Mouse (Mus musculus): Measurements from ENCODE around the gene AL732309.1. TPM values are rescaled to one million over a fixed set of nuclear protein-coding genes. Genes with fewer than 3 reads are reported as not detected.

The AL732309.1 gene
- 14.0 and 15.5 TPM in 2 replicates for polyA plus RNA-seq (2012; rRNA removed)

GRCm38 (mm10) chr2:25246183-25247072 is at the start of gene AL732309.1:
AL732309.1 (minus strand) TSS chr2:25246863.
- TF ChIP-seq CTCF (IDR thresholded peaks at IDR 0.05; ENCODE audit: extremely low read depth, insufficient read depth, low read length) (no peak), POLR2A (IDR thresholded peaks at IDR 0.05; ENCODE audit: extremely low read depth, insufficient read depth, low read length) (no peak)
- H3K4me3 ChIP-seq (ENCODE audit: insufficient read depth, low read length): no peak within 1 kb of the TSS
- H3K4me1 ChIP-seq (ENCODE audit: control insufficient read depth, insufficient read depth, low read length): peaks cover 4% of the 10 kb centered on the region
- no peak within 1 kb of the TSS for H3K27ac ChIP-seq (ENCODE audit: insufficient read depth, low read length)

GRCm38 (mm10) chr2:25293706-25294105 is 47.0 kb upstream of the AL732309.1 start:
- H3K27ac ChIP-seq (ENCODE audit: insufficient read depth, low read length): no peak overlapping the region
- no peak for TF ChIP-seq POLR2A (IDR thresholded peaks at IDR 0.05; ENCODE audit: extremely low read depth, insufficient read depth, low read length)
- TF ChIP-seq CTCF (IDR thresholded peaks at IDR 0.05; ENCODE audit: extremely low read depth, insufficient read depth, low read length): no peak
- H3K4me3 ChIP-seq (ENCODE audit: insufficient read depth, low read length): no peak overlapping the region
- peaks cover 2% of the 10 kb centered on the region; the same call in 1 of the 2 replicates for H3K4me1 ChIP-seq (ENCODE audit: control insufficient read depth, insufficient read depth, low read length)

- Histone ChIP-seq H3K4me1 (ENCODE audit: control insufficient read depth, insufficient read depth, low read length) (peaks cover 3% of the 10 kb centered on the region; the same call in 1 of the 2 replicates), H3K27ac (ENCODE audit: insufficient read depth, low read length) (no peak overlapping the region), H3K4me3 (ENCODE audit: insufficient read depth, low read length) (no peak overlapping the region)
- TF ChIP-seq CTCF (IDR thresholded peaks at IDR 0.05; ENCODE audit: extremely low read depth, insufficient read depth, low read length) (peak; percentile 62), POLR2A (IDR thresholded peaks at IDR 0.05; ENCODE audit: extremely low read depth, insufficient read depth, low read length) (no peak)
These were observed 46.2 kb upstream of the AL732309.1 start for GRCm38 (mm10) chr2:25292856-25293255.

- no peak for TF ChIP-seq POLR2A (IDR thresholded peaks at IDR 0.05; ENCODE audit: extremely low read depth, insufficient read depth, low read length)
- TF ChIP-seq CTCF (IDR thresholded peaks at IDR 0.05; ENCODE audit: extremely low read depth, insufficient read depth, low read length): no peak
- Histone ChIP-seq H3K27ac (ENCODE audit: insufficient read depth, low read length) (no peak overlapping the region), H3K4me1 (ENCODE audit: control insufficient read depth, insufficient read depth, low read length) (peaks cover 3% of the 10 kb centered on the region; the same call in 1 of the 2 replicates), H3K4me3 (ENCODE audit: insufficient read depth, low read length) (no peak overlapping the region)
These were observed 45.4 kb upstream of the AL732309.1 start for GRCm38 (mm10) chr2:25292054-25292544.

- TF ChIP-seq POLR2A (IDR thresholded peaks at IDR 0.05; ENCODE audit: extremely low read depth, insufficient read depth, low read length) (no peak), CTCF (IDR thresholded peaks at IDR 0.05; ENCODE audit: extremely low read depth, insufficient read depth, low read length) (no peak)
- Histone ChIP-seq H3K27ac (ENCODE audit: insufficient read depth, low read length) (0 out of 2 replicates have a peak overlapping the region, but pooled peaks have one; percentile 22), H3K4me3 (ENCODE audit: insufficient read depth, low read length) (no peak overlapping the region), H3K4me1 (ENCODE audit: control insufficient read depth, insufficient read depth, low read length) (peaks cover 3% of the 10 kb centered on the region; the same call in 1 of the 2 replicates)
These were observed 44.8 kb upstream of the AL732309.1 start for GRCm38 (mm10) chr2:25291184-25292053.

- H3K27ac ChIP-seq (ENCODE audit: insufficient read depth, low read length): 0 out of 2 replicates have a peak overlapping the region, but pooled peaks have one; percentile 24
- TF ChIP-seq POLR2A (IDR thresholded peaks at IDR 0.05; ENCODE audit: extremely low read depth, insufficient read depth, low read length): no peak
- TF ChIP-seq CTCF (IDR thresholded peaks at IDR 0.05; ENCODE audit: extremely low read depth, insufficient read depth, low read length): no peak
- H3K4me3 ChIP-seq (ENCODE audit: insufficient read depth, low read length): no peak overlapping the region
- peaks cover 3% of the 10 kb centered on the region; the same call in 1 of the 2 replicates for H3K4me1 ChIP-seq (ENCODE audit: control insufficient read depth, insufficient read depth, low read length)
These were observed 44.1 kb upstream of the AL732309.1 start for GRCm38 (mm10) chr2:25290816-25291130.

- Histone ChIP-seq H3K27ac (ENCODE audit: insufficient read depth, low read length) (peak overlapping the region; percentile 24; the same call in 1 of the 2 replicates), H3K4me3 (ENCODE audit: insufficient read depth, low read length) (no peak overlapping the region), H3K4me1 (ENCODE audit: control insufficient read depth, insufficient read depth, low read length) (peaks cover 3% of the 10 kb centered on the region; the same call in 1 of the 2 replicates)
- peak; percentile 34; the same call in 1 of the 2 replicates for TF ChIP-seq POLR2A (IDR thresholded peaks at IDR 0.05; ENCODE audit: extremely low read depth, insufficient read depth, low read length)
- TF ChIP-seq CTCF (IDR thresholded peaks at IDR 0.05; ENCODE audit: extremely low read depth, insufficient read depth, low read length): no peak
These were observed 43.6 kb upstream of the AL732309.1 start for GRCm38 (mm10) chr2:25290101-25290815.

GRCm38 (mm10) chr2:25289651-25290050 is 43.0 kb upstream of the AL732309.1 start, which contains the start of gene Lrrc26:
Lrrc26 (plus strand) TSS chr2:25289915.
- peak within 1 kb of the TSS; percentile 24; the same call in 1 of the 2 replicates for H3K27ac ChIP-seq (ENCODE audit: insufficient read depth, low read length)
- H3K4me1 ChIP-seq (ENCODE audit: control insufficient read depth, insufficient read depth, low read length): peaks cover 3% of the 10 kb centered on the region; the same call in 1 of the 2 replicates
- no peak within 1 kb of the TSS for H3K4me3 ChIP-seq (ENCODE audit: insufficient read depth, low read length)
- no peak for TF ChIP-seq POLR2A (IDR thresholded peaks at IDR 0.05; ENCODE audit: extremely low read depth, insufficient read depth, low read length)
- no peak for TF ChIP-seq CTCF (IDR thresholded peaks at IDR 0.05; ENCODE audit: extremely low read depth, insufficient read depth, low read length)

Measured in cortical plate, adult 2 months (tissue).